Mouse (Mus musculus): Measurements from ENCODE around the gene Znhit3. TPM values are rescaled to one million over a fixed set of nuclear protein-coding genes. Genes with fewer than 3 reads are reported as not detected.

The Znhit3 gene
- total and polyA plus RNA-seq, 3 experiments, result 49.6 to 76.1 TPM; not detected in 1

DNA sequence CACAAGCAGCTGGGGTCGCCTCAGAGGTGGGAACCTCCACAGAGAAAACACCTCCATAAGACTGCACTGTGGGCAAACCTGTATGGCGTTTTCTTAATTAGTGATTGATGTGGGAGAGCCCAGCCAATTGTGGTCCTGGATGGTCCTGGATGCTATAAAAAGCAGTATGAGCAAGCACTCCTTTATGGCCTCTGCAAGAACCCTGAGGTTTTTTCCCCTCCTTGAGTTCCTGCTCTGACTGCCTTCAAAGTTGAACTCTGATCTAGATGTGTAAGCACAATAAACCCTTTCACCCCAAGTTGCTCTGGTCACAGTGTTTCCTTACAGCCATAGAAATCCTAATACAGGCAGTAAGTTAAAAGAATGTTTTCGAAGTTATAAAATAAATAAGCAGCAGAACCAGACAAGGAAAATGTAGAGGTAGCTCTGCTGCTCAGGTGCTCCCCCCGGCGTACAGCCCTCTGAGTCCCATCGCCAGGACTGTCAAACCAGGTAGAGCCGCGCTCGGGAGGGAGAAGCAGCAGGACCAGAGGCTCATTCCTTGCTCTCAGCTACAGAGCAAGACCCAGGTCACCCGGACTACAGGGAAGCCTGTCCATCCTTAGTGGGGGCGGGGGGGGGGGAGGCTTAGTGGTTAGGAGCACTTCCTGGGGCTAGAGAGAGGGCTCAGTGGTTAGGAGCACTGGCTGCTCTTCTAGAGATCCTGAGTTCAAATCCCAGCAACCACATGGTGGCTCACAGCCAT, 29.2 kb downstream of the Znhit3 start:
- no peaks in the 10 kb centered on the region for H3K27me3 ChIP-seq (ENCODE audit: control insufficient read depth in 1 of 2, insufficient read depth in 2 of 2, low read length in 2 of 2)
- H3K27ac ChIP-seq (ENCODE audit: control insufficient read depth, low read depth, low read length), result no peak overlapping the region
- no peak overlapping the region for H3K9ac ChIP-seq (ENCODE audit: control insufficient read depth, low read depth, low read length, poor library complexity, severe bottlenecking)
- no peaks in the 10 kb centered on the region for H3K79me2 ChIP-seq (ENCODE audit: control insufficient read depth, insufficient read depth, low read length, poor library complexity)
- H3K36me3 ChIP-seq (ENCODE audit: control insufficient read depth in 1 of 2, insufficient read depth in 2 of 2, low read length in 2 of 2), result peaks cover 0 to 5% of the 10 kb centered on the region in 2 experiments; a peak in 2 of 4 replicates
- H3K4me1 ChIP-seq (ENCODE audit: control insufficient read depth in 1 of 2, insufficient read depth in 2 of 2, low read length in 2 of 2), result no peaks in the 10 kb centered on the region
- H3K4me3 ChIP-seq (ENCODE audit: control insufficient read depth in 1 of 2, insufficient read depth in 1 of 2, low read depth in 2 of 2, low read length in 2 of 2), result no peak overlapping the region
- no peak for TF ChIP-seq SIN3A (IDR thresholded peaks at IDR 0.05; ENCODE audit: low read length)
- TF ChIP-seq MAX (IDR thresholded peaks at IDR 0.05; ENCODE audit: low read length), result no peak
- TF ChIP-seq TAL1 (IDR thresholded peaks at IDR 0.05; ENCODE audit: low read length), result no peak
- TF ChIP-seq USF2 (IDR thresholded peaks at IDR 0.05; ENCODE audit: borderline replicate concordance in 1 of 2, insufficient read depth in 1 of 2, low read depth in 1 of 2, low read length in 2 of 2), result no peak
- TF ChIP-seq ETS1 (IDR thresholded peaks at IDR 0.05; ENCODE audit: low read depth, low read length), result no peak
- TF ChIP-seq HCFC1 (IDR thresholded peaks at IDR 0.05; ENCODE audit: low read depth, low read length), result no peak
- no peak for TF ChIP-seq ZMIZ1 (IDR thresholded peaks at IDR 0.05; ENCODE audit: low read depth, low read length)
- TF ChIP-seq TCF12 (IDR thresholded peaks at IDR 0.05; ENCODE audit: low read depth, low read length), result no peak
- TF ChIP-seq UBTF (IDR thresholded peaks at IDR 0.05; ENCODE audit: borderline replicate concordance, insufficient read depth, low read depth, low read length), result no peak
- no peak for TF ChIP-seq MXI1 (IDR thresholded peaks at IDR 0.05; ENCODE audit: low read depth, low read length)
- no peak for DNase-seq (ENCODE audit: low read depth, low spot score)
- H3K9me3 ChIP-seq (replicated peaks; ENCODE audit: insufficient read depth, low read length), result no peaks in the 10 kb centered on the region

DNA sequence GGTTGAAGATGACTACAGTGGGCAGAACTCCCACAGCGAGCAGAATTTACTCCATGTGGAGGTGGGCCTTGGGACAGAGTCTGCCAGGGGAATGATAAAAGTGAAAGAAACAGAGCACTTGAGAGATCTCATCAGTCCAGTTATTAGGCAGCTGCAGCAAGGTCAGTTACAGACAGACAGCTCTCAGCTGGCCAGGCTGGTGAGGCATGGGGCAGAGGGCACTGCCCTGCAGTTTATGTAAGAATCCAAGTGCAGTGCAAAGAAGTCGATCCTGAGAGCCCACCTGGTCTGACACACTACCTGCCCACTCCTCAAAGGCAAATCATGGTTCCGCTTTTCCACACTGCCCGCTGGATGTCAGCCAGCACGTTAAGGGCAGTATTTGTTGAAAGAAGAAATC, 29.9 kb downstream of the Znhit3 start:
- H3K27me3 ChIP-seq (ENCODE audit: control insufficient read depth in 1 of 2, insufficient read depth in 2 of 2, low read length in 2 of 2), result no peaks in the 10 kb centered on the region
- H3K9ac ChIP-seq (ENCODE audit: control insufficient read depth, low read depth, low read length, poor library complexity, severe bottlenecking), result no peak overlapping the region
- no peak overlapping the region for H3K4me3 ChIP-seq (ENCODE audit: control insufficient read depth in 1 of 2, insufficient read depth in 1 of 2, low read depth in 2 of 2, low read length in 2 of 2)
- peaks cover 2 to 5% of the 10 kb centered on the region in 2 experiments; a peak in 3 of 4 replicates for H3K36me3 ChIP-seq (ENCODE audit: control insufficient read depth in 1 of 2, insufficient read depth in 2 of 2, low read length in 2 of 2)
- DNase-seq (ENCODE audit: low read depth, low spot score), result no peak
- H3K4me1 ChIP-seq (ENCODE audit: control insufficient read depth in 1 of 2, insufficient read depth in 2 of 2, low read length in 2 of 2), result peaks cover 0 to 5% of the 10 kb centered on the region in 2 experiments; a peak in 2 of 4 replicates
- H3K79me2 ChIP-seq (ENCODE audit: control insufficient read depth, insufficient read depth, low read length, poor library complexity), result peaks cover 4% of the 10 kb centered on the region; the same call in 1 of the 2 replicates
- no peaks in the 10 kb centered on the region for H3K9me3 ChIP-seq (replicated peaks; ENCODE audit: insufficient read depth, low read length)
- TF ChIP-seq TCF12 (IDR thresholded peaks at IDR 0.05; ENCODE audit: low read depth, low read length), result no peak
- H3K27ac ChIP-seq (ENCODE audit: control insufficient read depth, low read depth, low read length), result no peak overlapping the region

DNA sequence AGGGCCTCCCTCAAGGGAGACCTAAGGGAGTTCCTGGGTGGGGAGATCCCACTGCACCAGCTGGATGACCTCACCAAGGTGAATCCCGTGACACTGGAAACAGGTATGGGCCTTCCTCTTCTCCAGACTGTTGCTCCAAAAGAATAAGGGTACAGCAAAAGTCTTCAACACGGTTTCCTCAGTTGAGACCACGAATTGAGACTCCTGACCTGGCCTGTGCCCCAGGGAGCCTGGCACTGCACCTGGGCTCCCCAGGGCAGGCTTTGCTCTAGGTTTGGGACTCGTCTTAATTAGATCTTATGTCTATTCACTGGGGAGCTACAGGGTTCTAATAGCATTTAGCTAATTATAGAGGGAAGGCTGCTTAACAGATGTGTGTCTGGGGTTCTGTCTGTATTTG, 30.9 kb downstream of the Znhit3 start:
- Histone ChIP-seq H3K79me2 (ENCODE audit: control insufficient read depth, insufficient read depth, low read length, poor library complexity) (peaks cover 14% of the 10 kb centered on the region), H3K9me3 (replicated peaks; ENCODE audit: insufficient read depth, low read length) (no peaks in the 10 kb centered on the region), H3K9ac (ENCODE audit: control insufficient read depth, low read depth, low read length, poor library complexity, severe bottlenecking) (no peak overlapping the region), H3K4me1 (ENCODE audit: control insufficient read depth in 1 of 2, insufficient read depth in 2 of 2, low read length in 2 of 2) (peaks cover 0 to 10% of the 10 kb centered on the region in 2 experiments; a peak in 3 of 4 replicates), H3K36me3 (ENCODE audit: control insufficient read depth in 1 of 2, insufficient read depth in 2 of 2, low read length in 2 of 2) (peaks cover 3 to 5% of the 10 kb centered on the region in 2 experiments; a peak in 3 of 4 replicates), H3K27me3 (ENCODE audit: control insufficient read depth in 1 of 2, insufficient read depth in 2 of 2, low read length in 2 of 2) (no peaks in the 10 kb centered on the region), H3K4me3 (ENCODE audit: control insufficient read depth in 1 of 2, insufficient read depth in 1 of 2, low read depth in 2 of 2, low read length in 2 of 2) (no peak overlapping the region), H3K27ac (ENCODE audit: control insufficient read depth, low read depth, low read length) (no peak overlapping the region)
- TF ChIP-seq ELF1 (IDR thresholded peaks at IDR 0.05; ENCODE audit: low read depth, low read length) (no peak), SMC3 (IDR thresholded peaks at IDR 0.05; ENCODE audit: low read depth, low read length) (no peak), CHD1 (IDR thresholded peaks at IDR 0.05; ENCODE audit: low read depth, low read length) (no peak), KAT2A (conservative IDR thresholded peaks at IDR 0.05; ENCODE audit: low read depth, low read length) (no peak), POLR2A (IDR thresholded peaks at IDR 0.05; ENCODE audit: control insufficient read depth in 1 of 2, insufficient read depth in 1 of 2, low read depth in 1 of 2, low read length in 2 of 2, poor library complexity in 1 of 2) (no peak), ZKSCAN1 (IDR thresholded peaks at IDR 0.05; ENCODE audit: low read depth, low read length) (no peak), RAD21 (IDR thresholded peaks at IDR 0.05; ENCODE audit: low read depth, low read length) (no peak), SIN3A (IDR thresholded peaks at IDR 0.05; ENCODE audit: low read length) (no peak), MAX (IDR thresholded peaks at IDR 0.05; ENCODE audit: low read length) (no peak)
- no peak for DNase-seq (ENCODE audit: low read depth, low spot score)

Measured in MEL (cell line).